Mouse (Mus musculus): ENCODE results near the gene Nfasc.

Nfasc gene

GRCm38 (mm10) chr1:132640256-132640655 lies 101.3 kb downstream of the Nfasc start:
- no peak for DNase-seq

- no peak for DNase-seq
These were observed 104.3 kb downstream of the Nfasc start for GRCm38 (mm10) chr1:132637346-132637745.

DNA sequence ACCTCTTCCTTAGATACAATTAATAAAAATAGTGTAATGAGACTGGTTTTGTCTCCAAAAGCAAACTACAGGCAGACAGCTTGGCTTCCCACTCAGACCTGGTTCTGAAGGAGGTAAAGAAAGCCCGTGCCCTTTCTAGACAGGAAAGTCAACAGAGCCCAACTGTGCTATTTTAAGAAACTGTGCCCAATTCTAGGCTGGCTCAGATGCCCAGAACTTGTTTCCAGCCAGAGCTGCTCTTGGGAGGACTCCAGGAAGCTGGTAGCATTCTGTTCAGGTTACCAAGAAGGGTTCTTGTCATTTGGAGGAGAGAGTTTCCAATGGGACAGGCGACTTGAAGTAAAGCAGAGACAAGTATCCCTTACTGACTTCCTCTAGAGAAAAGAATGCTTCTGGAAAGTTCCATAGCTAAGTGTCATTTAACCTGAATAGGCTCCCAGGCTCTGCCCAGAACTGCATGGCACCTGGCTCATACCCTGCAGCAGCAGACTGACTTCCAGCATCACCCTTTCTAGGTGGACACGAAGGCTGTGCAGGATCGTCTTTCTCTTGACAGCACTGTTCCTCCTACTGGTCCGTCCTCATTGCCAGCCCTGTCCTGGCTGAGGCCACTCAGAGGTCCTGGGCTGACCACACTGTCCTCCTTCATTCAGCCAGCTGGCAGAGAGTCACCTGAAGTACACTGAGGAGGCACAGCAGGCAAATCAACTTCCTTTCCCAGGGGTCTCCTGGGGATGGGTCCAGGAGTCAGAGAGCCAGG lies 111.8 kb downstream of the Nfasc start:
- no peak for DNase-seq

- DNase-seq, result no peak
These were observed 113.0 kb downstream of the Nfasc start for GRCm38 (mm10) chr1:132628599-132628998.

DNA sequence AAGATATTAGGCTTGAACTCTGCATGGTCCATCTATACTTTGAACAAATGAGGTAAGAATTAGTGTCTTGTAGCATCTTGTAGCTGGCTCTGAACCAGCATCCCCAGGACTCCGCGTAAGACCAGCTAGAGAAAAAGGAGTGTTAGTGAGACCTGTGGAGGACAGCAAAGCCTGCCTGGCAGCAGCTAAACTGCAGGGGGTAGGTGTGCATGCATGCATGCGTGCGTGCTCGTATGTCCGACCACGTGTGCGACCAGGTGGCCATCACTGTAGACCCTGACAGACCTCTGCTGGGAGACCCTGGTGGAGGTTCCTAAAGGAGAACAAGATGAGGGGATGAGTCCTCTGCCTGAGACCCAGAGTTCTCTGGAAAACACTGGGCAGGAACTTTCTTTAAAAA lies 113.4 kb downstream of the Nfasc start:
- DNase-seq, result no peak

DNA sequence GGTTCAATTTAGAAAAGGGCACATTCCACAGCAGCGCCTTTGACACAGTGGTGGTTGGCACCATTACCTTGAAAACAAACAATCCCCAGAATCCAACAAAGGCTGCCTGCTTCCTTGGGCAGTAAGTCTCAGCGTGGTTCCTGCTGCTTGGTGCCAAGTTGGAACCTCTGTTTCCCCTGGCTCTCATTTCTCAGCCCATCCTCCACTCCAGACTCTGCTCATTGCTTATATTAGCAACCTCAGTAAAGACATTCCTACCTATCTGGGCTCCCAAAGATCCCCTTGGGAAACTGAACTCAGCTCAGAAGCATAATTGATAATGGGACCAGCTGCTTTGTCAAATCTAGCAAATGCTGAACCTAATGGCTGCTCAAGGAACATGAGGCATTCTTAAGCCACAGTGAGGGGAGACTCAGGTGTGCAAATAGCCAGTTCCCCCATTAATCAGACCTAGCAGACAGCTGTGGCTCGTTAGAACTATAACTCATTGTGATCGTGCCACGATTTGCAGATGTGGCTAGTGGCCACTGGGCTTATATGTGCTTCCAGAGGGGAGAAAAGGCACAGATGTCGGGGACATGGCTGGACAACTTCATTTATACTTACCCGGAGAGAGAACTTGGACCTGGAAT lies 115.4 kb downstream of the Nfasc start:
- DNase-seq, result no peak

GRCm38 (mm10) chr1:132625034-132625433 lies 116.6 kb downstream of the Nfasc start:
- no peak for DNase-seq

- DNase-seq, result no peak
These were observed 117.1 kb downstream of the Nfasc start for GRCm38 (mm10) chr1:132624466-132624865.

DNA sequence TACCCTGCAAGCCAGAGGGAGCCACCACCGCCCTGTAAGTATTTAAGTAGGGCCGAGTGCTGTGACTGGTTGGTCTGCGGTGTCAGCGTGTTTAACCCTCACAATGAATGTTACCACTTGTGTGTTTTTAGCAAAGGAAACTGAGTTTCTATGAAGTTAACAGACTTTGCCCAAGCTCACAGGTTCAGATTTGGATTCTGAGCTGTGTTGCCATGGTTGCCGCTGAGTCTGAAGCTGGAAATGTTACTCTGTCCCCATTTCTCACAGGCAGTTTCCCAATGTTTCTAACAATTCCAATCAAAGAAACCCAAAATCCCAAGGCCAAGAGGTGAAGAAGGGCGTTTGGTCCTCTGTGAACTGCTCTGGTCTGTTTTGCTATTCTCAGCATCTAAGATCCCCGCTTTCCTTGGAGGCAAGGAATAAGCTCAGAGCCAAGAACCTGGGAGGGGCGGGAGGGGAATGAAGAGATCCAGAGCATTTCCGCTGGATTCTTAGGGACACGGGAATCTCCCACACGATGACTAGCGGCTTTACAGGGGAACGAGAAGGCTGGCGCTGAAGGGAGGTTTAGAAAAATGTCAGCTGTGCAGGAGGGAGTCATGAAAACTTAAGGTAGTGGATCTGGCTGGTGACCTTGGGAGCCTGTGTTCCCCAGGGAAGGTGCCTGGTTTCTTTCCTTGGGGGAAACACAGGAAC lies 117.8 kb downstream of the Nfasc start:
- no peak for DNase-seq

- DNase-seq, result no peak
These were observed 129.5 kb downstream of the Nfasc start for GRCm38 (mm10) chr1:132612066-132612465.

GRCm38 (mm10) chr1:132609048-132609634 lies 132.5 kb downstream of the Nfasc start:
- peak; percentile 80 for DNase-seq

GRCm38 (mm10) chr1:132602161-132602560 lies 139.4 kb downstream of the Nfasc start:
- DNase-seq, result no peak

GRCm38 (mm10) chr1:132598024-132598423 lies 143.6 kb downstream of the Nfasc start:
- no peak for DNase-seq

GRCm38 (mm10) chr1:132595741-132596140 lies 145.9 kb downstream of the Nfasc start:
- DNase-seq, result no peak

GRCm38 (mm10) chr1:132594587-132594986 lies 147.0 kb downstream of the Nfasc start:
- peak; percentile 84 for DNase-seq

GRCm38 (mm10) chr1:132592145-132592544 lies 149.5 kb downstream of the Nfasc start:
- DNase-seq, result no peak

- no peak for DNase-seq
These were observed 150.1 kb downstream of the Nfasc start for GRCm38 (mm10) chr1:132591399-132591930.

GRCm38 (mm10) chr1:132586679-132587201 lies 154.9 kb downstream of the Nfasc start:
- DNase-seq, result no peak

DNA sequence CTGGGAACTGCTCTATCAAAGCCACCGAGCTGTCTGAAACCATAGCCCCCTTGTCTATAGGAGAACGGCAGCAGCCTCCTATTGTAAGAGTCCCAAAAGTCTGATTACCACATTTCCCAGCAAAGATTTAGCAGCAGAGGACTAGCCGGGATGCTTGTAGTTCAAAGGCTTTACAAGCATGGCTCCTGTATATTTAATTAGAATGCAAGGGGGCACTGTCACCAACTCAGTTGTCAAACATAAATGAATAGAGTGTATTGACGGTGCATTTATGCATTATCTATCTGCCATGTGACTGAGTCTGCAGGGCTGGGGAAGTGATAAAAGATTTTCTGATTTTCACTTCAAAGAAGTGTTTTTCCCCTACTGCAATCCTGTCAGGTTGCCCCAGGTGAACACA lies 156.2 kb downstream of the Nfasc start:
- DNase-seq, result no peak

DNA sequence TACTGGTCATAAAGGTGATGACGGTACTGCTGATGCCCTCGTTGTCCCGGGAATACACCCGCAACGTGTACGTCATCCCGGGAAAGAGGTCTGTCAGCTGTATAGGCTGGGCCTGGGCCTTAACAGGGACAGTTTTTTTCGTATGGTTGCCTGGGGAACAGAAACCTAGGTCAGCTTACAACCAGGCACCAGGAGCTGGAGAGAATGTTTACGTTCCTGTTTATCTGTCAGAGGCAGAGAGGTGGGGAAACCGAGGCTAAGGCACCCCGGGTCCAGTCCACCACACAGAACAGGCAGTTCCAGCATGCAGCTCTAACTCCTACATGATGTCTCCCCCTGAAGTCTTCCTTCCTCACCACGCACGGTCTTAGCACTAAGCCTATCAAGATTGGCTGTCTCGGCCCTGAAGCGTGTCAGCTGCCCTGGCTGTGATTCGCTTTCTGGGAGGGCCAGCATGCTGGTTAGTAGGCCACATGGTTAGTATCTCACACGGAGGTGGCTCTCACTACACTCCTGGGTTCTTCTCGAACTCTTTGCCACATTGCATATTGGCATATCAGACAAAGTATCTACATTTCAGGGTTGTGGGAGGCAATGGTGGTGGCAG lies 158.5 kb downstream of the Nfasc start:
- DNase-seq, result no peak

GRCm38 (mm10) chr1:132581845-132582839 lies 159.5 kb downstream of the Nfasc start:
- DNase-seq, result no peak
